Mouse (Mus musculus) hindbrain, embryonic 14.5 days (tissue): ENCODE measurements at regions not wholly inside any gene's neighbourhood (a gene's known extent, or its start where the extent isn't known, plus 50 kb on each side); places are given as distances from the start of the nearest gene placed in this dataset.

Experiments used
- ATAC-seq: fragments of 200-750 bp; cut with Nextera tagmentation; 2 replicates; pipeline ENCODE4 v1.8.0; 2017; ENCODE audit warnings: moderate number of reproducible peaks, mild to moderate bottlenecking, moderate TSS enrichment, moderate library complexity; ENCODE audit not compliant: low FRiP score
- DNase-seq: peaks from one replicate; pipeline ENCODE4 v3.0.0-alpha.2; 2015; ENCODE audit warnings: low spot score
- H3K27ac ChIP-seq: fragments of 300-500 bp; sonication (generic); 2 replicates; pipeline ENCODE4 v1.5.1; 2014; ENCODE audit warnings: mild to moderate bottlenecking, moderate library complexity
- H3K27me3 ChIP-seq: fragments of 300-500 bp; sonication (generic); 2 replicates; pipeline ENCODE4 v1.6.1; 2014; ENCODE audit warnings: mild to moderate bottlenecking, low read length, mixed read lengths; ENCODE audit not compliant: control insufficient read depth, insufficient read depth
- H3K36me3 ChIP-seq: fragments of 300-500 bp; sonication (generic); replicated peaks from 2 replicates; pipeline ENCODE4 v1.6.1; 2014; ENCODE audit not compliant: control insufficient read depth, insufficient read depth
- H3K4me1 ChIP-seq: fragments of 300-500 bp; sonication (generic); replicated peaks from 2 replicates; pipeline ENCODE4 v1.6.1; 2014; ENCODE audit warnings: antibody characterized with exemption, low read length, mixed read lengths; ENCODE audit not compliant: control insufficient read depth, insufficient read depth
- H3K4me2 ChIP-seq: fragments of 300-500 bp; sonication (generic); replicated peaks from 2 replicates; pipeline ENCODE4 v1.6.1; 2014; ENCODE audit warnings: mild to moderate bottlenecking, moderate library complexity
- H3K4me3 ChIP-seq: fragments of 300-500 bp; sonication (generic); replicated peaks from 2 replicates; pipeline ENCODE4 v1.5.1; 2014; ENCODE audit warnings: mild to moderate bottlenecking, low read length
- H3K9ac ChIP-seq: fragments of 300-500 bp; sonication (generic); 2 replicates; pipeline ENCODE4 v1.6.1; 2014
- H3K9me3 ChIP-seq: fragments of 300-500 bp; sonication (generic); 2 replicates; pipeline ENCODE4 v1.6.1; 2016; ENCODE audit warnings: low read length; ENCODE audit not compliant: control insufficient read depth
- WGBS: fragments of 180-500 bp; shearing (Covaris S2); extraction: QIAGEN DNeasy Blood & Tissue Kit; methylation state at CpG from one replicate; pipeline ENCODE4 v1.1.7; 2014; 5-methylcytosine and 5-hydroxymethylcytosine counted together

GRCm38 (mm10) chr3:120786659-120787058 lies 384.8 kb downstream of the Rwdd3 start:
- Histone ChIP-seq H3K27ac (no peak overlapping the region), H3K27me3 (no peaks in the 10 kb centered on the region), H3K4me2 (no peak overlapping the region), H3K4me3 (no peak overlapping the region), H3K36me3 (no peaks in the 10 kb centered on the region), H3K4me1 (no peaks in the 10 kb centered on the region), H3K9ac (no peak overlapping the region), H3K9me3 (no peaks in the 10 kb centered on the region)
- ATAC-seq, result no peak
- no peak for DNase-seq
- WGBS, result 78% methylated on average over 9 of the region's 9 CpGs

- Histone ChIP-seq H3K4me3 (no peak overlapping the region), H3K4me2 (no peak overlapping the region), H3K36me3 (no peaks in the 10 kb centered on the region), H3K9ac (no peak overlapping the region), H3K27ac (no peak overlapping the region), H3K4me1 (no peaks in the 10 kb centered on the region), H3K27me3 (no peaks in the 10 kb centered on the region), H3K9me3 (no peaks in the 10 kb centered on the region)
- 71% methylated on average over 6 of the region's 6 CpGs for WGBS
- DNase-seq (no peak), ATAC-seq (no peak)
These were observed 390.0 kb downstream of the Rwdd3 start for GRCm38 (mm10) chr3:120781486-120781885.

GRCm38 (mm10) chr3:120779091-120779490 lies 392.4 kb downstream of the Rwdd3 start:
- DNase-seq (no peak), ATAC-seq (no peak)
- no peaks in the 10 kb centered on the region for H3K4me1 ChIP-seq
- H3K27me3 ChIP-seq, result no peaks in the 10 kb centered on the region
- H3K27ac ChIP-seq, result no peak overlapping the region
- no peak overlapping the region for H3K4me2 ChIP-seq
- H3K9me3 ChIP-seq, result no peaks in the 10 kb centered on the region
- H3K9ac ChIP-seq, result no peak overlapping the region
- H3K36me3 ChIP-seq, result no peaks in the 10 kb centered on the region
- H3K4me3 ChIP-seq, result no peak overlapping the region

- no peaks in the 10 kb centered on the region for H3K4me1 ChIP-seq
- ATAC-seq (no peak), DNase-seq (no peak)
- H3K9me3 ChIP-seq, result no peaks in the 10 kb centered on the region
- 80% methylated on average over 6 of the region's 6 CpGs for WGBS
- no peaks in the 10 kb centered on the region for H3K36me3 ChIP-seq
- no peak overlapping the region for H3K4me3 ChIP-seq
- no peak overlapping the region for H3K9ac ChIP-seq
- no peak overlapping the region for H3K4me2 ChIP-seq
- no peaks in the 10 kb centered on the region for H3K27me3 ChIP-seq
- H3K27ac ChIP-seq, result no peak overlapping the region
These were observed 396.5 kb downstream of the Rwdd3 start for GRCm38 (mm10) chr3:120774951-120775350.

DNA sequence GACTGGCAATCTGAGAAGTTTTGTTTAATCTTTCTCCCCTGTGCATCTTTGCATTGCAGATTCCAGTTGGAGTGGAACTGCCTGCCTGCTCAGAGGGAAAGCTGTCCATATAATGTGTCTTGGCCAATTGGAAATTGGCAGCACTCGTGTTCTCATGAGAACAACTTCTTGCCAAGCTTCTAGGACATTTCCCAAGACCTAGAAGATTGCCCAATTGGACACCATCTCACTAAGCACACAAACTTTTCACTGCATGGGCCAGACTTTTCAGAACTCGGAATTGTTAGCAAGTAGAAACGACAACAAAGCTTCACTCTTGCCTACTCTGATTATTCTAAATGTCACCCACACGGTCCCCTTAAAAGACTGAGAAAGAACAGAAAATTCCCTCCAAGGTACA lies 409.8 kb downstream of the Rwdd3 start:
- Histone ChIP-seq H3K36me3 (no peaks in the 10 kb centered on the region), H3K27me3 (no peaks in the 10 kb centered on the region), H3K27ac (no peak overlapping the region), H3K9me3 (no peaks in the 10 kb centered on the region), H3K4me1 (no peaks in the 10 kb centered on the region), H3K4me2 (no peak overlapping the region), H3K9ac (no peak overlapping the region), H3K4me3 (no peak overlapping the region)
- DNase-seq (no peak), ATAC-seq (no peak)
- 83% methylated on average over 4 of the region's 4 CpGs for WGBS

GRCm38 (mm10) chr3:120761223-120761622 lies 410.3 kb downstream of the Rwdd3 start:
- Histone ChIP-seq H3K27ac (no peak overlapping the region), H3K4me2 (no peak overlapping the region), H3K9ac (no peak overlapping the region), H3K27me3 (no peaks in the 10 kb centered on the region), H3K9me3 (no peaks in the 10 kb centered on the region), H3K4me1 (no peaks in the 10 kb centered on the region), H3K4me3 (no peak overlapping the region), H3K36me3 (no peaks in the 10 kb centered on the region)
- WGBS, result 82% methylated on average over 3 of the region's 3 CpGs
- no peak for ATAC-seq
- DNase-seq, result no peak

GRCm38 (mm10) chr3:120748513-120748912 lies 423.0 kb downstream of the Rwdd3 start:
- peak; percentile 27; the same call in 1 of the 2 replicates for ATAC-seq
- Histone ChIP-seq H3K36me3 (no peaks in the 10 kb centered on the region), H3K4me3 (no peak overlapping the region), H3K9ac (no peak overlapping the region), H3K27ac (no peak overlapping the region), H3K9me3 (no peaks in the 10 kb centered on the region), H3K4me1 (no peaks in the 10 kb centered on the region), H3K27me3 (no peaks in the 10 kb centered on the region), H3K4me2 (no peak overlapping the region)
- peak; percentile 49 for DNase-seq
- 52% methylated on average over 4 of the region's 4 CpGs for WGBS

GRCm38 (mm10) chr3:120747678-120748077 lies 423.8 kb downstream of the Rwdd3 start:
- H3K4me1 ChIP-seq, result no peaks in the 10 kb centered on the region
- WGBS, result 92% methylated on average over 4 of the region's 4 CpGs
- H3K27ac ChIP-seq, result no peak overlapping the region
- DNase-seq (no peak), ATAC-seq (no peak)
- no peak overlapping the region for H3K9ac ChIP-seq
- H3K4me2 ChIP-seq, result no peak overlapping the region
- H3K9me3 ChIP-seq, result no peaks in the 10 kb centered on the region
- H3K36me3 ChIP-seq, result no peaks in the 10 kb centered on the region
- H3K4me3 ChIP-seq, result no peak overlapping the region
- no peaks in the 10 kb centered on the region for H3K27me3 ChIP-seq

DNA sequence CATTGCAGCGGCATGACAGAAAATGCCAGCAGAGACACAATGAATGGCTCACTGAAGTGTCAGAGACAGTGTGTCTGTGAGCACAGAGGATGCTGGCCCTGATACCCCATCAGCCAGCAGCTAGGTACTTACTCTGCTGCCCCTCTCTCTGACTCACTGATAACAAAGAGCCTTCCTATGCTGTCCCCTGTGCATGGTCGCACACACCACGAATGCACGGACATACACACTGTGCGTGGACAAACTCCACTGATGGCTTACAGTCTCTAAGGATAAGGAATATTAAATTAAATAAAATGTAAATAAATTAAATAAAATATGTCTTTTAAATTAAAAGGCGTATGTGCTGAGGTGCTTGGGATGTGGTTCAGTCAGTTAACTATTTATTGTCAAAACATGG lies 438.2 kb downstream of the Rwdd3 start:
- Histone ChIP-seq H3K4me2 (no peak overlapping the region), H3K9ac (no peak overlapping the region), H3K27ac (no peak overlapping the region), H3K4me1 (peaks cover 6% of the 10 kb centered on the region), H3K27me3 (no peaks in the 10 kb centered on the region), H3K9me3 (no peaks in the 10 kb centered on the region), H3K4me3 (no peak overlapping the region), H3K36me3 (no peaks in the 10 kb centered on the region)
- DNase-seq, result no peak
- no peak; the same call in 1 of the 2 replicates for ATAC-seq
- 95% methylated on average over 6 of the region's 6 CpGs for WGBS

- 94% methylated on average over 8 of the region's 8 CpGs for WGBS
- no peaks in the 10 kb centered on the region for H3K36me3 ChIP-seq
- no peak overlapping the region for H3K4me3 ChIP-seq
- no peaks in the 10 kb centered on the region for H3K9me3 ChIP-seq
- peaks cover 6% of the 10 kb centered on the region for H3K4me1 ChIP-seq
- DNase-seq, result no peak
- H3K4me2 ChIP-seq, result no peak overlapping the region
- ATAC-seq, result no peak
- H3K9ac ChIP-seq, result no peak overlapping the region
- H3K27ac ChIP-seq, result no peak overlapping the region
- H3K27me3 ChIP-seq, result no peaks in the 10 kb centered on the region
These were observed 439.1 kb downstream of the Rwdd3 start for GRCm38 (mm10) chr3:120732391-120732790.
